Mouse (Mus musculus): ENCODE data around the gene Itgb5.

Gene Itgb5

GRCm38 (mm10) chr16:33904553-33904952, 75.1 kb downstream of the Itgb5 start:
- no peak for DNase-seq (ENCODE audit: low spot score in 2 of 2)

DNA sequence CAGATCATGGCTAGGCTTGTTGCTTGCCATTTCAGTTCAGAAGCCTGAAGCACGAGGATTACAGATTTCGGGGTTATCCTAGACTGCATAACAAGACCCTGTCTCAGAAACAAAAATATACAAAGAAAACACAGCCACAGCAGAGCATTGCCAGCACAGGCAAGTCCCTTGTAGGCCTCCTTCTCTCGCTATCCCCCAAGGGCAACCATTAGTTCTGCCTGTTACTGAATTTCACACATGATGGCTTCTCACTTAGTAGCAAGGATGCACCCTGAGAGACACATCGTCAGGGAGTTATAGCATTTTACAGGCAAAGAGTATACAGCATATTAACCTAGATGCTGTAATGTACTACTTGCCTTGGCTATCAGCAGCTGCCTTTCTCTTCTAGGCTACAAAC, 78.8 kb downstream of the Itgb5 start:
- DNase-seq (ENCODE audit: low spot score in 2 of 2): no peak

GRCm38 (mm10) chr16:33914997-33915396, 85.5 kb downstream of the Itgb5 start:
- no peak for DNase-seq (ENCODE audit: low spot score in 2 of 2)

DNA sequence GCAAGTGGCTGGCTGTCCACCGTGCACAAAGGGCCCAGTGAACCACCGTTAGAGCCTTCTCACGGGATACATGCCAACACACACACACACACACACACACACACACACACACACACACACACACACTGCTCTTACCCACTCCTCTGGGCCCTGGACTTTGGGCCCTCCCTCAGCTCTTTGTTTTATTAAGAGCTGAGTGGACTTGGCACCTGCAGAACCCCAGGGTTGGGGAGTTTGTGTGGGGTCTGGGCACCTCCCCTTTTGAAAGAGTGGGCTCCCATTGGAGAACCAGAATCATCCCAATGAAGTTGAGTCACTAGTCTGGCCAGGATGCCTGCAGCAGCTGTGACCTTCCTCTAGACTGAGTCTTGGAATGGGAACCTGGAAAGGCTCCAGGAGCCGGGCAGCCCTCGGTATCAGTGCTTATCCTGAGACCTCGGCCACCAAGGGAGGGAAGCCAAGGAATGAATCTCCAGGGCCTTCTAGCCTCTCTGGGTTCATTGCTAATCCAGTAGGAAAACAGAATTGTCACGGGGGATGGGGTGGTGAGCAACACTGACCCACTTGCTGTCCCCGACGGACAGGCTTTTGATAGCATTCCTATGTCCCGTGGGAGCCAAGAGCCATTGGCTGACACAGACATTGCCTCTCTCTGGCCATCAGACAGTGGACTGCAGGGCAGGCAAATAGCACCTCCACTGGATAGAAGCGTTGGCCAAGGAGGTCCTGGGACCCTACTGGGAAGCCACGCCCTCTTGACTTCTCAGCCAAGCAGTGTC, 87.2 kb downstream of the Itgb5 start:
- DNase-seq (ENCODE audit: low spot score in 2 of 2): peak in 1 of 2 experiments; percentile 55

DNA sequence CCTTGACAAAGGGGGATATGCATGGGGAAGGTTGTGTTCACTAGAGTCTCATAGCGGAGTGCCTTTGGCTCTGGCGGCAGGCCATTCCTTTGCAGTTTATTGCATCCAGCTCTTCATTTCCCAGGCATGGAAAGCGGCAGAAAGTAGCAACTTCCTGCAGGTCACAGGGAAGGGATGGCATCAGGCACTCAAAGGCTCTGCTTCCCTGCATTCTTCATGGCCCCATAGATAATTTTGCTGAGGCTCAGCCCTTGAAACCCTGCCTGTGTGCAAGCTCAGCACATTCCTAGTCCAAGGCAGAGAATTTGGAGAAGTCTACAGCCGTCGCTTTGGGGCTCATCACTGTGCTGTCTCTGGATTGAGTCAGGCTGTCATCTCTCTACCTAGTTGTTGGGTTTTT, 87.9 kb downstream of the Itgb5 start:
- no peak for DNase-seq (ENCODE audit: low spot score in 2 of 2)

GRCm38 (mm10) chr16:33917926-33918325, 88.5 kb downstream of the Itgb5 start:
- no peak for DNase-seq (ENCODE audit: low spot score in 2 of 2)

DNA sequence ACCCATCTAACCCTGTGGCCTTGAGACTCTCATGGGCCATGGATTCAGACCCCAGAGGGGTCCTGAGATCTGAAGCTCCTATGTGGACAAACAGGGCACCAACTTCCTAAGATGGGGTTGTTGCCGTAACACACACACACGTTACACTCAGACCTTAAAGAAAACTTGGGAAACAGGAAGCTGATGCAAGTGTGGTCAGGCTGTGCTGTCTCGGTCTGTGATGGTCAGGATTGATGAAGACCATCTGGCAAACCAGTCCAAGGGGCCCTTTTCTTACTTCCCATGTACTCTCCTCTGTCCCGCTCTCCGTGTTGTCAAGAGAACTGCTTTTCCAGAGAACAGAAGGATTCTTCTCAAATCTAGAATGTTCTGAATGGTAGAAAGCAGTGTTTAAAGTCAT, 92.0 kb downstream of the Itgb5 start:
- DNase-seq (ENCODE audit: low spot score in 2 of 2): no peak

GRCm38 (mm10) chr16:33922111-33923000, 92.9 kb downstream of the Itgb5 start:
- DNase-seq (ENCODE audit: low spot score in 2 of 2): no peak

DNA sequence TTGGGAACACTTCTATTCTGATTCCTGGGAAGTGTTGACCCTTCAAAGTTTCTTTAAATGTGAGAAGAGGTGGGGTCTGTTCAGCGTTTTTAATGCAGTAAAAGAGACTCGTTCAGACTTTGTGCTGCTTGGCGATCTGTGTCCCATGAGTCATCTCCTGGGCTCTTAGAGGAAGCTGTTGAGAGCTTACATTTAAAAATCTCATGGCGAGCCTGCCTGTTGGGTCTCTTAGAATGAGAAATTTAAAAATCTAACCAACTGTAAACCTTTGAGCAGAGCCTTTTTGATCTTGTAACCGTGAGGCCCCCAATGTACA, 93.5 kb downstream of the Itgb5 start:
- DNase-seq (ENCODE audit: low spot score in 2 of 2): no peak

- no peak for DNase-seq (ENCODE audit: low spot score in 2 of 2)
These were observed 94.3 kb downstream of the Itgb5 start for GRCm38 (mm10) chr16:33923758-33924157.

DNA sequence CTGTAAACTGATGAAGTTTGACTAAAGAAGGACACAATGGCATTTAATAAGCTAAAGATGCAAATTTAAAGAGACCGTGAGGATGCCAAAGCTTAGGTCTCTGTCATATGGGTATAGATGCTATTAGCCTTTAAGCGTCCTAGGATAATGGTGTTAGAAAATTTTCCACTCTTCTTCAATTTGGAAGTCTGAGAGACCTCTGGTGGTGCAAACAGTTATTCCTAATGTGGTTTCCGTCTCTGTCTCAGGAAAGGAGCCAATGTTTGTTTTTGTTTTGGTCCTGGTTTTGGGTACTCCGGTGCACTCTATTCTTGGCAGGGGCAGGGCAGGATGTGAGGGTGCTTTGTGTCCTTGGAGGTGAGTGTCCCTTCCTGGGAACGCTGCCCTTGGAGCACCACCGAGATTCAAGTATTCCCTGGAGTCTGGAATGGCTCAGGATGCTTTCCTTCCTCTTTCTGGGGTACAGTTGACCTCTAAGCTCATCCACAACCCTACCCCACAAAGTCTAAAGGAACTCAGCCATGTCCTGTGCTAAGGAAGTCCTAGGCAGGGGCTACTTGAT, 97.9 kb downstream of the Itgb5 start:
- no peak for DNase-seq (ENCODE audit: low spot score in 2 of 2)

DNA sequence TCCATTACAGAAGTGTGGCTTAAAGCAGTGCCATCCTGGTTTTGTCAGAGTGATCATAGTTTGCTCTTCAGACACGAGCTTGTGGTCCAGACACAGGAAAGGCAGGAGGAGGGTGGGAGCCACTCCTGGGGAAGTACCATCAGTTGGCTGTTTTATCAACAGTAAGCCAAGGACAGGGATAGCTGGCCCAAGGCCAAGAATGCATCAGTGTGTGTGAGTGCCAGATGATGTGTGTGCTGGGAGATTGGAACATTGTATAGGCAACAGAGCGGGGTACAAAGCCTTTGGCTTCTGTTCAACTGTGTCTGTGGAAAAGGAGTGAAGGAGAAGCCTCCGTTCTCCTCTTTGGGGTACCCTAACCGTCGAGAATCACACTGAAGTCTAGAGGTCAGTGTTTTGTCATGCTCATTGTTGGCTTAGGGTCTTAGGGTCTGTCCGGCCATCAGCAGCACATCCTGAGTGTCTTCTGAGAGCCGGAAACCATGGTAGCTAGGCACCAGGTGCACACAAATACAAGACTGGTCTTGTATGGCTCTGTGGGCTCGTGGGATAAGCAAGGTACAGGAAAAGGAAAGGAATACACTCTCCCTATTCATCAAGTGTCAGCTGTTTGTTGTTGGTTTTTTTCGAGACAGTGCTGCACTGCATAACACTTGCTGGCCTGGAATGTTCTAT, 99.5 kb downstream of the Itgb5 start:
- DNase-seq (ENCODE audit: low spot score in 2 of 2): no peak

GRCm38 (mm10) chr16:33930785-33931184, 101.3 kb downstream of the Itgb5 start:
- peak in 1 of 2 experiments; percentile 31 for DNase-seq (ENCODE audit: low spot score in 2 of 2)

GRCm38 (mm10) chr16:33931682-33932081, 102.2 kb downstream of the Itgb5 start:
- DNase-seq (ENCODE audit: low spot score in 2 of 2): no peak

DNA sequence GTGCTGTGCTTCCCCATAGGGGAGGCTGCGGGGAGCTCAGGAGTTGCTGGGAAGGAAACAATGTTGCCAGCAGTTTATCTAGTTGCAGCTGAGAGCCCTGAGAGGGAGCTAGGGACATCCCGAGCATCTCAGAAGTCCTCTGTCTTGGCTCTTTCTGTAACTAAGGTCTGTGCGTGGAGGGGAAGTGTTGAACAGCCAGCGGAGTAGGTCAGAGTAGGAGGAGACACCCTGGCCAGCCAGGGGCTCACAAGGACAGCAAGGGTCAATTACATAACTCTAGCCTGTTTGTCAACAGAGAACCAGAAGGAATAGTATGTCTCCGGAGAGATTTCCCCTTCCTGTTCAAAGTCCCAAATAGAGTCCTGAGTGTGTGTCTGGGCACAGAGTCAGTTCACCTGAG, 102.7 kb downstream of the Itgb5 start:
- no peak for DNase-seq (ENCODE audit: low spot score in 2 of 2)

GRCm38 (mm10) chr16:33933411-33933810, 103.9 kb downstream of the Itgb5 start:
- no peak for DNase-seq (ENCODE audit: low spot score in 2 of 2)

- peak in 1 of 2 experiments; percentile 30 for DNase-seq (ENCODE audit: low spot score in 2 of 2)
These were observed 105.4 kb downstream of the Itgb5 start for GRCm38 (mm10) chr16:33934701-33935406.

- no peak for DNase-seq (ENCODE audit: low spot score in 2 of 2)
These were observed 105.9 kb downstream of the Itgb5 start for GRCm38 (mm10) chr16:33935407-33935785.

GRCm38 (mm10) chr16:33936885-33937284, 107.4 kb downstream of the Itgb5 start:
- no peak for DNase-seq (ENCODE audit: low spot score in 2 of 2)

DNA sequence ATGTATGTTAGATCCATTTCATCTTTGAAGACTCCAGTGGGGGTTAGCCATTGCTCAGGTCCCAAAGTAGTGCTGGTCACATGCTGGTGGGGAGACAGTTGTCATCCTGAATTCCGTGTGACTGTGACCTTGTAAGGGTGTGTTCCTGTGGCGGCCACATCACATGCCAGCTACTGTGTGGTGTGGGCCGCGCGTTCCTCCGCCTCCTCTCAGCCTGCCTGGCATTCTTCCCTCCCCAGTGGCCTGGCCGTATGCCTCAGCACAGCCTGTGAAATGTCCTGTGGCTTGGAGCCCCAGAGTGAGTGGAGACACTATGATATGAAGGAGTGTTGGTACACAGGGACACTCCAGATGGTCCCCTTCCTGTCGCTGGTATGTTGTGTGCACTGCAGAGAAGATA, 108.1 kb downstream of the Itgb5 start:
- peak in 1 of 2 experiments; percentile 68 for DNase-seq (ENCODE audit: low spot score in 2 of 2)

DNA sequence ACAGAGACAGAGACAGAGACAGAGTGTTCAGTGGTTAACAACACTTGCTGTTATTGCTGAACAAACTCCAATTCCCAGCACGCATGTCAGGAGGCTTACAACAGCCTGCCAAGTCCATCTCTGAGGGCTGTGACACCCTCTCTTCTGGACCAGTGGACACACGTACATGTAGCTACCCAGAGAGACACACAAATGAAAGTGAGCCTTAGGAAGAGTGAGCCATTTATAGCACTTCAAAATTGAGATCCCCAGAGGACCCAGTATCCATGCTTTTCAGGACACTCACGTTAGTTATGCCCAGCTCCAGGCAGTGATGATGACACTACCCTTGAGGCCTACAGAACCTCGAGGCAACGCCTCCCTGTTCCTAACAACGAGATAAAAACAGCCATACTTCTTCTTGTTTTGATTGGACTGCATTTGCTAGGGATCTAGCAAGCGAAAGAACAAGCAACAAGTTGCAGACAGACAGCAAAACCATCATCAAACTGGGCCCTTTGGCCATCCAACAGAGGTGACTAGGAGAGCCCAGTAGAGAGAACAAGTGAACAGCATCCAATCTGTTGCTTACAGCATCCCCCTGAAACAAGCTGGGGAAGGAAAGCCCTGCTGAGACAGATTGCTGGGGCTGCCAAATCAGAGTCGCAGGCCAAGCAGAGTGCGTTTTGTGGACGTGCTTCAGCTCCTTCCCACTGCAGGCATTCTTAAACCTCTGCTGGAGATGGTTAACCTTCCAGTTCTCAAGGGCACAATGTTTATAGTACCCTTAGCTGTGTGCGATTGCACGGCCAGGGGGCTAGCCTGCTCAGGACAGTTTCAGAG, 109.1 kb downstream of the Itgb5 start:
- no peak for DNase-seq (ENCODE audit: low spot score in 2 of 2)

Data from urinary bladder, postnatal 36 days (tissue).